Mouse (Mus musculus) lung, embryonic 14.5 days (tissue): ENCODE measurements around the gene Cemip2. TPM values are rescaled to one million over a fixed set of nuclear protein-coding genes. Genes with fewer than 3 reads are reported as not detected.
A peak's percentile ranks its signal among the peaks of the same experiment; 100 is the strongest.

ENCODE experiments used
- ATAC-seq: fragments of 200-750 bp; cut with Nextera tagmentation; 2 replicates; pipeline ENCODE4 v1.8.0; 2017; ENCODE audit warnings: mild to moderate bottlenecking, moderate TSS enrichment, moderate library complexity; ENCODE audit not compliant: insufficient read depth
- DNase-seq: peaks from one replicate; pipeline ENCODE4 v3.0.0-alpha.2; 2015
- H3K27ac ChIP-seq: fragments of 300-500 bp; sonication (generic); 2 replicates; pipeline ENCODE4 v1.5.1; 2014; ENCODE audit warnings: low read depth, mild to moderate bottlenecking, moderate library complexity
- H3K27me3 ChIP-seq: fragments of 300-500 bp; sonication (generic); 2 replicates; pipeline ENCODE4 v1.6.1; 2014; ENCODE audit warnings: low read length, control low read depth; ENCODE audit not compliant: insufficient read depth
- H3K36me3 ChIP-seq: fragments of 300-500 bp; sonication (generic); 2 replicates; pipeline ENCODE4 v1.6.1; 2014; ENCODE audit warnings: control low read depth; ENCODE audit not compliant: insufficient read depth
- H3K4me1 ChIP-seq: fragments of 300-500 bp; sonication (generic); 2 replicates; pipeline ENCODE4 v1.6.1; 2014; ENCODE audit warnings: antibody characterized with exemption, control low read depth; ENCODE audit not compliant: insufficient read depth
- H3K4me2 ChIP-seq: fragments of 300-500 bp; sonication (generic); 2 replicates; pipeline ENCODE4 v1.6.1; 2014; ENCODE audit warnings: mild to moderate bottlenecking
- H3K4me3 ChIP-seq: fragments of 300-500 bp; sonication (generic); 2 replicates; pipeline ENCODE4 v1.5.1; 2014; ENCODE audit warnings: low read depth, low read length
- H3K9ac ChIP-seq: fragments of 300-500 bp; sonication (generic); 2 replicates; pipeline ENCODE4 v1.6.1; 2014
- H3K9me3 ChIP-seq: fragments of 300-500 bp; sonication (generic); 2 replicates; pipeline ENCODE4 v1.6.1; 2016; ENCODE audit warnings: low read depth, low read length, control low read depth
- CTCF ChIP-seq: IDR thresholded peaks from 2 replicates; pipeline ENCODE4 v1.5.1; 2016; ENCODE audit warnings: antibody characterized with exemption, low read depth
- WGBS: fragments of 180-500 bp; shearing (Covaris S2); extraction: QIAGEN DNeasy Blood & Tissue Kit; methylation state at CpG from one replicate; pipeline ENCODE4 v1.1.7; 2014; 5-methylcytosine and 5-hydroxymethylcytosine counted together
- polyA plus RNA-seq: library from polyadenylated mRNA; unstranded; fragments of >200 nt; fragmentation: Nextera tagmentation; extraction: Ambion mirVana; gene quantifications from 2 replicates; pipeline ENCODE4 v1.2.1, GENCODE M21; 2014

The Cemip2 gene
- polyA plus RNA-seq, 1 experiment from 2014 or later: 32.3 TPM

DNA sequence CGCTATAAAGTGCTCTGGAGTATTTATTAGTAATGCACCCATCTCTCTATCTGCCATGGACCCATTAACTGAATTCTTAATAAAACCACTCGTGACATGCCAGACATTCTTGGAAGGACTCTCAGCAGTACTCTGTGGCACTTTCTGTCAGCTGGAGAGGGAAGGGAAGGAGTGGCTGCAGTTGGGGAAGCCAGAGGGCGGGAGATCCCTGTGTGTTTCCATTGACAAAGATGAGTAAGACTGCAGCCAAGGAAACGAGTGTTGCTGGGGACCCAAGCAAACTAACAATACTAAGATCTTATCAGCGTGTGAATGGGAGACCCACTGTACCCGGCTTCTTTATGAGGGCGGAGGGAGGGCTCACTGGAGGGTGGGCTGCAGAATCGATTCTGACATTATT lies 2.5 kb downstream of the Cemip2 start:
- H3K4me3 ChIP-seq: peak overlapping the region; percentile 87
- peak overlapping the region; percentile 74 for H3K4me2 ChIP-seq
- DNase-seq: peak; percentile 30
- H3K27ac ChIP-seq: no peak overlapping the region
- peaks cover 18% of the 10 kb centered on the region; the same call in 1 of the 2 replicates for H3K4me1 ChIP-seq
- no peak for TF ChIP-seq CTCF
- H3K9me3 ChIP-seq: no peaks in the 10 kb centered on the region
- H3K9ac ChIP-seq: 0 out of 2 replicates have a peak overlapping the region, but pooled peaks have one; percentile 9
- 53% methylated on average over 8 of the region's 8 CpGs for WGBS
- ATAC-seq: no peak
- no peaks in the 10 kb centered on the region for H3K27me3 ChIP-seq
- no peaks in the 10 kb centered on the region for H3K36me3 ChIP-seq

DNA sequence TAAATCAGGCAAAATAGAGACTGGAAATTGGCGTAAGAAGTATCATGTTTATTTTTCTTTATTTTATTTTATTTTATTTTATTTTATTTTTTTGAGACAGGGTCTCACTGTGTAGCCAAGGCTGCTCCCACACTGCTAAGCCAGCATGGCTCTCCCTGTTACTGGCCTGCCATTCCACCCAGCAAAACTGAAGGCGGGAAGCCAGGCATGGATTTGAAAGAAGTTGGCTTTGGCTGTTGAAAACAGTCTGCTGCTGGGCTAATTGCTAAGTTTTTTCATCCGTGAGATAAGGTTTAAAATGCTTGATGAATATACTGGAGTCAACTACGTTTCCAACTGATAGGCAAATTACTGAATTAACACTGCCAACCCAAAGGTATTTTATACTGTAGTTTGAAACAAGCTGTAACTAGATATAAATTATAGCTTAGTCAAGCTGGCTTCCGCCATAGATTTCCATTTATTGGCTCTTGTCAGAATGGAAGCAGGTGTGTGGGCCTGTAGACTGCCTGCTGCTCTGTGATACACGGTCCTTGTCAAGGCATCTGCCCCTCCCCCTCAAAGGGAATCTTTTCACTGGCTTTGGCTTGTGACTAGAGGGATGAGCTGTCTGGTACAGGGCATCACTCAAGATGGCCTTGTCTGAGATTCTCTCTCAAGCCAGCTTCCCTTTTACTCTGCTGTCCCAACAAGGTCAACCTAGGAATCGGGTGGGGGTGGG lies 3.1 kb downstream of the Cemip2 start:
- peak overlapping the region; percentile 87; the same call in 1 of the 2 replicates for H3K4me3 ChIP-seq

DNA sequence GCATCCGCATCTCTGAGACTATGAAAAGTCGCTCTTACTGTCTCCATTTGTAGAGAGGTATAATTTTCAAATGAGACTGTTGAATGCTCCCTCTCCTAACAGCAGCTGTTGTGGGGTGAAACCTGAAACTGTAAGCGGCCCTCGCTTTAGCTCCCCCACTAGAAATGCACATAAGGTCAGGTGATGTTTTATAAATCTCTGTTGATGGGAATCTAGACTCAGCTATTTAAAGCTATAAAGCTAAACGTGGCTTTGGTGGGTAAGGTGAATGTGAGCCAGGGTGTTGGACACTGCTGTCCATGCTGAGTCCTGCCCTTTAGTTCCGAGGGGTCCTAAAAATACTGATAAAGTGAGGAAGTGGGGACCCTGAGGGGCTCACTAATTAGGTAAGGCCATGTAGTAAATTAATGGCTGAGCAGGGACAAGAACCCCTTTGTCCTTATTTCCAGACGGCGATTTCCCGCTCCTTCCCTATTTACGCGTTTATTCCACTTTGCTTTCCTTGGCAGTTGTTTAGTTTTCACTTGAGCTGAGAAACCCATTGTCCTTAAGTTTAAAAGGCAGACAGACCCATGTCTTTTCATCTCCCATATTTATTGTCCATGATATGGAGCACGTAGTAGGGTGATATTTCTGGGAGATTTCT lies 3.8 kb downstream of the Cemip2 start:
- ATAC-seq (no peak), DNase-seq (no peak)
- H3K9ac ChIP-seq: no peak overlapping the region
- H3K36me3 ChIP-seq: no peaks in the 10 kb centered on the region
- peak overlapping the region; percentile 12; the same call in 1 of the 2 replicates for H3K4me2 ChIP-seq
- H3K27ac ChIP-seq: no peak overlapping the region
- no peaks in the 10 kb centered on the region for H3K9me3 ChIP-seq
- no peak for TF ChIP-seq CTCF
- H3K4me1 ChIP-seq: peaks cover 18% of the 10 kb centered on the region; the same call in 1 of the 2 replicates
- H3K4me3 ChIP-seq: no peak overlapping the region
- H3K27me3 ChIP-seq: no peaks in the 10 kb centered on the region
- 63% methylated on average over 12 of the region's 12 CpGs for WGBS

More for the DNA sequence above, 3.1 kb downstream of the Cemip2 start:
- ATAC-seq: no peak
- no peaks in the 10 kb centered on the region for H3K9me3 ChIP-seq
- TF ChIP-seq CTCF: no peak
- peak overlapping the region; percentile 74; the same call in 1 of the 2 replicates for H3K4me2 ChIP-seq
- H3K4me1 ChIP-seq: peaks cover 18% of the 10 kb centered on the region; the same call in 1 of the 2 replicates
- no peaks in the 10 kb centered on the region for H3K27me3 ChIP-seq
- no peak overlapping the region for H3K27ac ChIP-seq
- WGBS: 60% methylated on average over 7 of the region's 7 CpGs
- H3K36me3 ChIP-seq: no peaks in the 10 kb centered on the region
- no peak for DNase-seq
- H3K9ac ChIP-seq: no peak overlapping the region

DNA sequence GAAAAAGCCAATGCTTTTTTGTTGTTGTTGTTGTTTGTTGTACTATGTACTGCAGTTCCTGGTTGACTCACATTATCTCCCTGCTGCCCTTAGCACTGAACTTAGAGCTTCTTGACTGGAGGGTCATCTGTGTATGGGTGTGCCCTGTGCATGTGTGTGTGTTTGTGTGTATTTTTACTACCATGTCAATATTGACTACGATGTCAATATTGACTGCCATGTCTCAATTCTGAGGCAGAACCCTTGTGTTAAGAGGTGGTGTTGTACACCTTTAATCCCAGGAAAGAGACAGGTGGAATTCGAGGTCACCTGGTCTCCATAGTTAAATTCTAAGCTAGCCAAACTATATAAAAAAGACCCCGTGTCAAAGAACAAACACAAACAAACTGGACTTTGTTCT lies 5.6 kb downstream of the Cemip2 start:
- Histone ChIP-seq H3K36me3 (no peaks in the 10 kb centered on the region), H3K4me1 (peaks cover 15% of the 10 kb centered on the region; the same call in 1 of the 2 replicates), H3K9me3 (no peaks in the 10 kb centered on the region), H3K9ac (no peak overlapping the region), H3K4me2 (no peak overlapping the region), H3K27me3 (no peaks in the 10 kb centered on the region), H3K27ac (no peak overlapping the region), H3K4me3 (no peak overlapping the region)
- no peak for ATAC-seq
- DNase-seq: no peak
- 52% methylated on average over 3 of the region's 3 CpGs for WGBS
- TF ChIP-seq CTCF: no peak

DNA sequence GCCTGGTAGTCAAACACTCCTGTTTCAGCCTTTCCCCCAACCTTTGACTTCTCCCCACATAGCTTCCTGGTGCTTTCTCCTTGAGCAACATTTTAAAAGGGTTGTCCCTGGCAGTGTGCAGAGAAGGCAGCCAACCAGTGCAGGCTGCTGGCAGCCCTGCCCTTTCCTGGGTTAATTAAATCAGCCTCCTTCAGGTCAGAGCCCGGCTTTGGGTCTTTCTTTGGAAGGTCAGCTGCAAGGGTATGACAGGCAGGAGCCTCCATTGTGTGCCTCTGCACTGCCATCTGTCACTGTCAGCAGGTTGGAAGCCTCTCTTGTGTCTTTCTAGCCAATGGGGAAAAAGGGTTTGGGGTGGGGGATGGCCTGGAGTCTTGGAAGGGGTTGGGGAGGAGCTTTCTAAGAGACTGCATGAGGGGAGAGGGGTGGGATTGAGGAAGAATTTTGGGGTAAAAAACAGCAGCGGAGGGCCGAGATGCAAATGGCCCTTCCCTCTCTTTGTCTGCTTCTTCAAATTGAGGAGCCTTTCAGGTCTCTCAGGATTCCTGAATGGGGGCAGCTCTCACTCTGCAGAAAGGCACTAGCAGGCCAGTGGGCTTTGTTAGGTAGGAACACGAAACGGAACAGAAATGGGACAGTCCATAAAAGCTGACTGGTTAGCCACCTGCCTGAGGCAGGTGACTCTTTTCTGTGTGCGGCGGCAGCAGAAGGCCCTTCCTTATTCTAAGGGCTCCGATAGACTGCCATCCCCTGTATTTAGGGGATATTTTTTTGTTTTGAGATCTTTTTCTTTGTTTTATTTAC lies 6.4 kb downstream of the Cemip2 start:
- TF ChIP-seq CTCF: no peak
- Histone ChIP-seq H3K27ac (no peak overlapping the region), H3K36me3 (no peaks in the 10 kb centered on the region), H3K9ac (no peak overlapping the region), H3K27me3 (no peaks in the 10 kb centered on the region), H3K4me1 (peaks cover 12% of the 10 kb centered on the region; the same call in 1 of the 2 replicates), H3K4me2 (no peak overlapping the region), H3K9me3 (no peaks in the 10 kb centered on the region), H3K4me3 (no peak overlapping the region)
- ATAC-seq (0 out of 2 replicates have a peak, but pooled peaks have one; percentile 14), DNase-seq (peak; percentile 33)
- WGBS: 32% methylated on average over 8 of the region's 8 CpGs

DNA sequence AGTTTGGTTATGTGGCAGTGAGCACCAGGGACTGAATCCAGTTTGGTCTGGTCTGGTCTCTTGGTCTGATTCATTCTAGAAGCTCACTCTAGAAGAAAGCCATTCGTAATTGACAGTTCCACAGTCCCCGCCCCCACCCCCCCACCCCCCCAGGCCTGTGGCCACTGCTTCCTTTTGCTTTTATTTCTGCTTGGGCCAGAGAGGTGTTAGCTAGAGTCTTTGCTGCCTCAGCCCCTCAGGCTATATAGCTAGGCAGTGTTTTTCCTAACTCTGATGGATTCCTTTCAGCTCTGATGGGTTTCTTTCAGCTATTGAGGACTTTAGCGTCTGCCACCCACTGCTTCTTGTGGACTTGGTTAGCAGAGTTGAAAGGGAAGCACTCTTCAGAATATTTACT lies 7.0 kb downstream of the Cemip2 start:
- WGBS: 42% methylated on average over 3 of the region's 3 CpGs
- no peaks in the 10 kb centered on the region for H3K9me3 ChIP-seq
- peaks cover 7% of the 10 kb centered on the region; the same call in 1 of the 2 replicates for H3K4me1 ChIP-seq
- H3K4me2 ChIP-seq: no peak overlapping the region
- no peaks in the 10 kb centered on the region for H3K36me3 ChIP-seq
- ATAC-seq (no peak), DNase-seq (no peak)
- H3K4me3 ChIP-seq: no peak overlapping the region
- H3K27ac ChIP-seq: no peak overlapping the region
- TF ChIP-seq CTCF: no peak
- H3K27me3 ChIP-seq: no peaks in the 10 kb centered on the region
- no peak overlapping the region for H3K9ac ChIP-seq

DNA sequence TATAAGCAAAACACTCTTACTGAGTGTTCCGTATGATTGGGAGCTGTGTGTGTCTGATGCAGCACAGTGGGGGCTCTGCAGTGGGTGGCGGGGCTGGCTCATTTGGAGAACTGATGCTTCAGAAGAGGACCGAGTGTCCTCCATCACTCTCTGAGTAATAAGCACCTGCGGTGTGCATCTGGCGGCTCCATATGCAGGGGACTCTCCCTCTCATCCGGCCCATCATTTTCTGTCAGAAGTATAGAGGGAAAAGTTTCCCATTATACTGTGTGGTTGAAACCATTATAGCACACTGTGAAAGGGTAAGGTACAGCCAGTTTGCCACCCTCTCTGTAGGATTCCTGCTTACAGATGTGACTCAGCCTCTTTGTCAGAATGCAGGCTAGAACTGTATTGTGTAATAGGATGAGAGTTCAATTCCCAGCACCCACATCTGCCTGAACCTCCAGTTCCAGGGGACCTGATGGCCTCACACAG lies 8.9 kb downstream of the Cemip2 start:
- Histone ChIP-seq H3K27me3 (no peaks in the 10 kb centered on the region), H3K9me3 (no peaks in the 10 kb centered on the region), H3K36me3 (no peaks in the 10 kb centered on the region), H3K4me2 (no peak overlapping the region), H3K4me1 (no peaks in the 10 kb centered on the region), H3K9ac (no peak overlapping the region), H3K27ac (no peak overlapping the region), H3K4me3 (no peak overlapping the region)
- ATAC-seq (no peak), DNase-seq (no peak)
- 79% methylated on average over 6 of the region's 6 CpGs for WGBS
- TF ChIP-seq CTCF: no peak
